Mouse (Mus musculus) G1E (cell line): ENCODE results near the gene Lamtor2. TPM values are rescaled to one million over a fixed set of nuclear protein-coding genes. Genes with fewer than 3 reads are reported as not detected.

Experiments
- ATAC-seq: 2 replicates; pipeline ENCODE4 v1.8.0; 2016; ENCODE audit warnings: mild to moderate bottlenecking; ENCODE audit not compliant: insufficient number of reproducible peaks, poor library complexity, low FRiP score, severe bottlenecking; ENCODE audit errors: extremely low read depth
- DNase-seq: peaks from one replicate; pipeline ENCODE4 v3.0.0; 2012; ENCODE audit warnings: low spot score
- H3K27me3 ChIP-seq: 2 replicates; pipeline ENCODE4 v1.6.1; 2012; ENCODE audit warnings: mild to moderate bottlenecking, low read length, inconsistent platforms; ENCODE audit not compliant: insufficient read depth
- H3K36me3 ChIP-seq: replicated peaks from 2 replicates; pipeline ENCODE3; 2012; ENCODE audit warnings: mild to moderate bottlenecking, inconsistent platforms
- H3K4me1 ChIP-seq: 2 replicates; pipeline ENCODE4 v1.6.1; 2012; ENCODE audit warnings: low read depth, low read length, inconsistent platforms, mixed read lengths; ENCODE audit not compliant: insufficient read depth
- H3K4me3 ChIP-seq: 2 replicates; pipeline ENCODE4 v1.5.1; 2012; ENCODE audit warnings: low read depth, mild to moderate bottlenecking, inconsistent platforms, low read length, moderate library complexity, mixed read lengths
- H3K9me3 ChIP-seq: replicated peaks from 2 replicates; pipeline ENCODE4 v1.6.1; 2012; ENCODE audit warnings: inconsistent platforms
- CTCF ChIP-seq: IDR thresholded peaks from 2 replicates; pipeline ENCODE4 v1.5.1; 2012; ENCODE audit warnings: low read depth, low read length, inconsistent platforms, mixed read lengths
- GATA1 ChIP-seq: IDR thresholded peaks from 2 replicates; pipeline ENCODE4 v1.6.1; 2012; ENCODE audit warnings: borderline replicate concordance, low read length, inconsistent platforms, mixed read lengths
- GATA2 ChIP-seq: IDR thresholded peaks from 2 replicates; pipeline ENCODE4 v1.6.1; 2012; ENCODE audit warnings: low read depth, low read length, inconsistent platforms, borderline replicate concordance
- POLR2AphosphoS5 ChIP-seq: IDR thresholded peaks from 2 replicates; pipeline ENCODE4 v1.6.1; 2012; ENCODE audit warnings: low read depth, low read length, inconsistent platforms; ENCODE audit not compliant: insufficient replicate concordance
- TAL1 ChIP-seq: conservative IDR thresholded peaks from 2 replicates; pipeline ENCODE4 v1.6.1; 2012; ENCODE audit warnings: low read depth, low read length, inconsistent platforms, mixed read lengths
- polyA plus RNA-seq: library from polyadenylated mRNA; stranded (reverse); fragments of >175 nt; gene quantifications from 2 replicates; pipeline ENCODE4 v1.2.3, GENCODE M21; 2012
- total RNA-seq, 2 experiments: library from RNA; stranded (forward) in 1 of 2; stranded (reverse) in 1 of 2; fragments of 200-1000 nt in 1 of 2; fragments of >200 nt in 1 of 2; fragmentation: Nextera tagmentation in 1 of 2; gene quantifications; 2 replicates each; pipeline ENCODE4 v1.2.3; 2014 to 2017

Lamtor2 gene
- total and polyA plus RNA-seq, 3 experiments = 44.7 to 182 (median 97.5) TPM

DNA sequence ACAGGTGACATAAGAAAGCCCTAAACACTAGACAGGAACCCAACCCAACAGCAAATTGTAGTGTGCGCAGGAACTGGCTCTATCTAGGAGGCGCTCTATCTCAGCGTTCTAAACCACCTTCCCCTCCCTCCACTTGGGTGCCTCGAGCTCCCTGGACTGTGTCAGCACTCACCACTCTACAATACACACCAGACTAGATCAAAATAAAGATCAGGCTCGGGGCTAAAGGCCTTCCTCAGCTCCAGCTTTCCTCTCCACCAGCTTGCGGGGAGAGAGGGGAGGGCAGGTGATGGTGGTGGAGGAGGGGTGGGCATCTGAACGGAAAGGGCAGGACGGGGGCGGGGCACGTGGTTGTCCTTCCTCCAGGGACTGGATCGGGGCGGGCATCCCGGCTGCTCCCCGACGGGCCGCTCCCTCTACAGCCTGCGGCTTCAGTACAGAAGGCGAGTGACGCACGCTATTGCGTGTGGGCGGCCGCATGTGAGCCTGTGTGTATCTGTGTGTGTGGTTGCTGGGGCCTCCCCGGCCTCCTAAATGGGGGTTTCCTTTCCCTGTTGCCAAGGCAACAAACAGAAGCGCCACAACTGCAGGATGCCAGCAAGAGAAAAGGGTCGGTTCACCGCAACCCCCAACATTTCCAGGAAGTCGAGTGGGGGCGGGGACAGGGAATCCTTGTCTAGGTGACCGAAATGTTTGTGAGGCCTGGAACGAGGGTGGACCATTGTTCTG, 43.0 kb downstream of the Lamtor2 start, which contains the start of gene Lmna:
Lmna (minus strand) TSS at position 265 of the 729 bp plus-strand sequence.
- ATAC-seq = peak; percentile 87
- TF ChIP-seq CTCF (0 out of 2 replicates have a peak, but pooled peaks have one; percentile 14), GATA1 (no peak), TAL1 (no peak), POLR2AphosphoS5 (no peak)

DNA sequence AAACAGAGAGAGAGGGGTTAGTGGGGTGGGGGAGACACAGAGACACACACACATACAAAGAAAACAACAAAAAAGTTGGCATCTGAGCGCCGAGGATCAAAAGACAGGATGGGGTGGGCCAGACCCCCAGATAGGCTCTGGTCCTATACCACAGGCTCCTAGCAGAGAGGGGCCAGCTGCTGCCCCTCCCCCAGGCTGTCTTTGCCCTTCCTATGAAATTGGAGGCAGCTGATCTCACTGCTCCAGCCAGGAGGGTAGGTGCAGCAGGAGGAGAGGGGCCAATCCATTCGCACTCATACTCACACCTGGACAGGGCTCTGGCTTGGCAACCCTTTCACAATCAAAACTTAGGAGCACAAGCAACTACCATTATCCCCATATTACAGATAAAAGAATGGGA, 43.6 kb downstream of the Lamtor2 start:
- TF ChIP-seq TAL1 = no peak
- no peak for TF ChIP-seq CTCF
- no peak for TF ChIP-seq GATA1

More for the DNA sequence above, 43.0 kb downstream of the Lamtor2 start, which contains the start of gene Lmna:
- Histone ChIP-seq H3K36me3 (peaks cover 7% of the 10 kb centered on the region), H3K9me3 (no peaks in the 10 kb centered on the region), H3K27me3 (no peaks in the 10 kb centered on the region), H3K4me1 (peaks cover 99% of the 10 kb centered on the region), H3K4me3 (peak within 1 kb of the TSS; percentile 70)
- DNase-seq = peak; percentile 83

DNA sequence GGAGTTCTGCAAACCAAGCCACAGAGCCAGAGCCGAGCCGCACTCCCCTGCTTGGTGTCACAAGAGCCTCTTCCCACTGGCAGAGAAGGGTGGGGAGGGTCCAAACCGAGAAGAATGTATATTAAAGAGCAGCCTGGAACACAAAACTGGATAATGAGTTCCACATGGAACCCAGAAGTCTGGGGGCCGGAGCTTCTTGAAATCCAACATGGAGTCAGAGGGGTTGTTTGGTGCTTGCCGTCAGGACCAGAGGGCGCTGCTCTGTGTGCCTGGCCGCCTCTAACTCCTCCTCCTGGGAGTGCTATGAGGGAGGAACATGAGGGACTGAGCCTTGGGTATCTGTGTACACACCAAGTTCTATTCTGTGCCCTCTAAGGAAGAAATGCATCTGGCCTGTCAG, 47.1 kb downstream of the Lamtor2 start:
- Histone ChIP-seq H3K27me3 (no peaks in the 10 kb centered on the region), H3K9me3 (no peaks in the 10 kb centered on the region), H3K4me1 (peaks cover 96% of the 10 kb centered on the region), H3K36me3 (peaks cover 11% of the 10 kb centered on the region), H3K4me3 (no peak overlapping the region)
- TF ChIP-seq GATA1 (no peak), GATA2 (no peak), TAL1 (no peak), CTCF (no peak), POLR2AphosphoS5 (no peak)
- ATAC-seq (no peak), DNase-seq (no peak)

More for the DNA sequence above, 43.6 kb downstream of the Lamtor2 start:
- H3K9me3 ChIP-seq = no peaks in the 10 kb centered on the region
- ATAC-seq (no peak), DNase-seq (no peak)
- H3K27me3 ChIP-seq = no peaks in the 10 kb centered on the region
- peaks cover 7% of the 10 kb centered on the region for H3K36me3 ChIP-seq
- H3K4me3 ChIP-seq = peak overlapping the region; percentile 70
- peaks cover 97% of the 10 kb centered on the region for H3K4me1 ChIP-seq

DNA sequence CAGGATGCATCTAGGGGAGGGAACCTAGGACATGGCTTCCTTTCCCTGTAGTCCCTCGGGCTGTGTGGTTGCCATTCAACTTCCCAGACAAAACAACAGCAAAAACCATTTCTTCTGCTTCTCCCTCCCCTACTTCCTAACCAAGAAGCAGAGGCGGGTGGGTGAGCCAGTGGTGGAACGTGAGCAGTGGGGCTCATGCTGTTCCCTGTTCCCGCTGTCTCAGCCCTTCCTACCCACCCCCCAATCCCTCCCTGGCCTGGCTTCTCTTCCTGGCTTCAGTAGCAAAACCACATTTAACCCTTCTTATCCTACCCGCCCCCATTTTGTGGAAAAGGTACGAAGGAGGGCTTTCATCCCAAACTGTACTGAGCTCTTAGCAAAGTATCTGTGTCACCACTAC, 47.8 kb downstream of the Lamtor2 start:
- no peak overlapping the region for H3K4me3 ChIP-seq
- H3K4me1 ChIP-seq = peaks cover 96% of the 10 kb centered on the region
- DNase-seq = no peak
- ATAC-seq = no peak
- H3K9me3 ChIP-seq = no peaks in the 10 kb centered on the region
- H3K27me3 ChIP-seq = no peaks in the 10 kb centered on the region
- TF ChIP-seq TAL1 (no peak), CTCF (no peak), GATA1 (no peak), GATA2 (no peak), POLR2AphosphoS5 (no peak)
- H3K36me3 ChIP-seq = peaks cover 17% of the 10 kb centered on the region

DNA sequence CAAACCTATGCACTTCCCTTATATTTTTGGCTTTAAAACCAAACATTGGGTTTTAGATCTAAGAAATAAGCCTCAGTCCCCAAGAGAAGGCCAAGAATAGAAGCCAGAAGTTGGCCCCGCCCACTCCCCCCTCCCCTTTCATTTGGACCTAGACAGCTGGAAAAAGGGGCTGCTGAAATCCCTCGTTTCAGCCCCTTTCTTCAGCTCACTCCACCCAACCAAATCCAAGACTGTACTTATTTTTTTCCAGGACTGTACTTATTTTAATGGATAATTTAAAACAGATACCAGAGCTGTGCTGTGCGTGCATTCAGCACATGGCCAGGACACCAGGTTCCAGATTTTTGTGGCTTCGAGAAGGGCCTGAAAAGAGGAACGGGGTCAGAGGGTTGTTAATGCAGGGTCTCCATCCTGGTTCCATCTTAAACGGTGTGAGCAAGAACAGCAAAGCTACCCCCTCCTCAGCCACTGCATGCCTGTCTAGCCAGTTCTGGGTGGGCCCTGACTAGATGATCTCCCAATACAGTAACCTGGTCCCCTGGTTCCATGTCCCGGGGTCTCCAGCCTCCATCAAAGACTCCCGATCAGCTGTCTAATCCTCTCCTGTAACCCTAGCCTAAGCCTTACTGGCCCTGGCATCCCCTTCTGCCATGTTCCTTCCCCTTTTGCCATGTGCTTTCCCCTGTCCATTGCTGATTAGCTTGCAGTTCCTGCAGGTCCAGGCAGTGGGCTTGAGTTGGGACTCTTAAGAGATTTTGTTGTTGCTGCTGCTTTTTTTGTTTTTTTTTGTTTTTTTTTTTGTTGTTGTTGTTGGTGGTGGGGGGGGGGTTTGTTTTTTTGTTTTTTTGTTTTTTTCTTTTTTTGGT, 48.8 kb downstream of the Lamtor2 start:
- DNase-seq (no peak), ATAC-seq (no peak)
- Histone ChIP-seq H3K9me3 (no peaks in the 10 kb centered on the region), H3K4me3 (no peak overlapping the region), H3K36me3 (peaks cover 26% of the 10 kb centered on the region), H3K27me3 (no peaks in the 10 kb centered on the region), H3K4me1 (peaks cover 95% of the 10 kb centered on the region)
- no peak for TF ChIP-seq GATA1
- TF ChIP-seq GATA2 = no peak
- TF ChIP-seq POLR2AphosphoS5 = no peak
- TF ChIP-seq CTCF = no peak
- no peak for TF ChIP-seq TAL1

DNA sequence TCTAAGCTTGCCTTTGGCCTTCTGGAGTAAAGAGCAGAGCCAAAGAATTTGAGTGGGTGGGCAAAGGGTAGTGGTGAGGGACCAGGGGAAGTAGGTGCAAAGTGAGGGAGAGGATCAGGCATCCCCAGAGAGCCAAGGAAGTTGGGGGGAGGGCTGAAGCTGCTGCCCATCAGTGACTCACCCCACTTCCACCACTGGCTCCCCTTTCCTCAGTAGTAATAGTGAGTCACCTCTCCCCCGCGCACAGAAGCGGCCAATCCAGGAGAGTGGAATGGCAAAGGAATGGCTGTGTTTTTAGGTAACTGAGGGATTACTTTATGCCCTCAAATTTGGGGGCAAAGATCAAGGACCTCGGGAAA, 49.4 kb downstream of the Lamtor2 start:
- Histone ChIP-seq H3K36me3 (peaks cover 32% of the 10 kb centered on the region), H3K4me1 (peaks cover 89% of the 10 kb centered on the region), H3K4me3 (peak overlapping the region; percentile 89), H3K9me3 (no peaks in the 10 kb centered on the region), H3K27me3 (no peaks in the 10 kb centered on the region)
- DNase-seq (no peak), ATAC-seq (no peak)
- TF ChIP-seq GATA2 = no peak
- TF ChIP-seq GATA1 = no peak
- TF ChIP-seq CTCF = no peak
- no peak for TF ChIP-seq TAL1
- no peak for TF ChIP-seq POLR2AphosphoS5
